Mouse (Mus musculus): ENCODE results near the gene Vasp. TPM values are rescaled to one million over a fixed set of nuclear protein-coding genes. Genes with fewer than 3 reads are reported as not detected.

Gene Vasp
- total and polyA plus RNA-seq, 3 experiments, result 25.1 to 51.5 (median 30.8) TPM

DNA sequence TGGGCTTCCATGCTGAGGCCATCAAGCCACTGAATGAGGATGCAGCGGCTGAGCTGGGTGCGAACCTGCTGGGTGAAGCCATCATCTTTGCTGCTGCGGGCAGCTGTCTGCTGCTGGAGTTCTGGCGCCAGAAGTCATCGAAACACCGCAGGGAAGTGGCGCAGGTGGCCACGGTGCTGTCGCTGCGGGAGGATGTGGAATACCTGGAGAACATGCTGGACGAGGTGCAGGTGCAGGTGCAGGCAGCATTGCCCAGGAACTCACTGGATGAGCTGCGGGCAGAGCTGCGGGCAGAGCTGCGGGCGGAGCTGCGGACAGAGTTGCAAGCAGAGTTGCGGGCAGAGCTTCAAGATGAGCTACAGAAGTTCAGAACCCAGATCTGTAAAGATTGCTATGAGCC lies 16.2 kb downstream of the Vasp start:
- intact Hi-C loops (cut with DNase I), result no loop called here
- no peaks in the 10 kb centered on the region for H3K79me2 ChIP-seq (replicated peaks; ENCODE audit: control insufficient read depth, insufficient read depth, low read length)
- H3K27ac ChIP-seq, result no peak overlapping the region
- H3K9ac ChIP-seq (ENCODE audit: low read depth, low read length), result no peak overlapping the region
- DNase-seq, result no peak
- no peaks in the 10 kb centered on the region for H3K27me3 ChIP-seq (ENCODE audit: control insufficient read depth, insufficient read depth, low read length)
- TF ChIP-seq CTCF (IDR thresholded peaks at IDR 0.05) (no peak), POLR2A (IDR thresholded peaks at IDR 0.05; ENCODE audit: insufficient read depth, low read depth, low read length) (no peak), EP300 (IDR thresholded peaks at IDR 0.05; ENCODE audit: insufficient read depth, low read depth, low read length) (no peak)
- H3K4me3 ChIP-seq, result no peak overlapping the region
- H3K4me1 ChIP-seq (ENCODE audit: control insufficient read depth, insufficient read depth, low read length), result peaks cover 2% of the 10 kb centered on the region; the same call in 1 of the 2 replicates
- peaks cover 8% of the 10 kb centered on the region; the same call in 1 of the 2 replicates for H3K36me3 ChIP-seq (ENCODE audit: control insufficient read depth, insufficient read depth, low read length)
- 86% methylated on average over 17 of the region's 17 CpGs for WGBS

DNA sequence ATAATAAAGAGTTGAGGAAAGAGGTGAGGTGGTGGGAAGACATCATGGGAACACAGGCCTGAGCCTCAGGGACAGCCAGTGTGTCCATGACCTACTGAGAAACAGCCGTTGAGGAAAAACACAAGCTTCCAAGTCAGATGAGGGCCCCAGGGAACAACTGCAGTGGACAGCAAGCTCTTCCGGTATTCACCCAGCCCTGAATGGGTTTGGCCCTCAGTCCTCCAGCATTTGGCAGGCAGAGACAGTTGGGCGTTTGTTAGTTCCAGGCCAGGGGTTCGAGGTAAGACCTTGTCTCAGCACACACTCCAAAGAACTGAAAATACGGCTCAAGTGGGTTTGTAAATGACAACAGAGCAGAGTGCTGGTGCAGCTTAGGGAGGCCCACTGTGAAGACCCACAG lies 18.2 kb downstream of the Vasp start:
- 38% methylated on average over 5 of the region's 5 CpGs for WGBS
- no peaks in the 10 kb centered on the region for H3K27me3 ChIP-seq (ENCODE audit: control insufficient read depth, insufficient read depth, low read length)
- peaks cover 2% of the 10 kb centered on the region; the same call in 1 of the 2 replicates for H3K4me1 ChIP-seq (ENCODE audit: control insufficient read depth, insufficient read depth, low read length)
- DNase-seq, result no peak
- H3K36me3 ChIP-seq (ENCODE audit: control insufficient read depth, insufficient read depth, low read length), result peaks cover 5% of the 10 kb centered on the region; the same call in 1 of the 2 replicates
- peak overlapping the region; percentile 32; the same call in 1 of the 2 replicates for H3K27ac ChIP-seq
- intact Hi-C loops (cut with DNase I), result no loop called here
- no peak overlapping the region for H3K4me3 ChIP-seq
- H3K9ac ChIP-seq (ENCODE audit: low read depth, low read length), result no peak overlapping the region
- H3K79me2 ChIP-seq (replicated peaks; ENCODE audit: control insufficient read depth, insufficient read depth, low read length), result no peaks in the 10 kb centered on the region
- no peak for TF ChIP-seq EP300 (IDR thresholded peaks at IDR 0.05; ENCODE audit: insufficient read depth, low read depth, low read length)
- TF ChIP-seq CTCF (IDR thresholded peaks at IDR 0.05), result no peak
- TF ChIP-seq POLR2A (IDR thresholded peaks at IDR 0.05; ENCODE audit: insufficient read depth, low read depth, low read length), result no peak

DNA sequence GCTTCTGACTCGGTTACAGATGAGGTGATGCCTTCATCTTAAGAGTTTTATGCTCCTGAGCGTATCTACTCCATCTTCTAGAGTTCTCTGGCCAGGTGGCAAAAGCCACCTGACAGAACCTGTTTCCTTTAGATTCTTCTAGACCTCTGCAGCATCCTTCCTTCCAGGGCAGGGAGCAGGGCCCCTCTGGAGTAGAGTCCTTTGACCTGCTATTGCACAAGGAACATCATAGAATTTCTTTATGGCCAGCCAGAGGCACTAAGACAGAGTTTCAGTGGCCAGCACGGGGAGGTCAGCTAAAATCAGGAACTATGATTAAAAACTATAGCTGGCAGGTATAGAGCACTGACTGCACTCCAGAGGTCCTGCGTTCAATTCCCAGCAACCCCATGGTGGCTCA lies 19.5 kb downstream of the Vasp start:
- intact Hi-C loops (cut with DNase I), result no loop called here
- 80% methylated on average over 4 of the region's 4 CpGs for WGBS

DNA sequence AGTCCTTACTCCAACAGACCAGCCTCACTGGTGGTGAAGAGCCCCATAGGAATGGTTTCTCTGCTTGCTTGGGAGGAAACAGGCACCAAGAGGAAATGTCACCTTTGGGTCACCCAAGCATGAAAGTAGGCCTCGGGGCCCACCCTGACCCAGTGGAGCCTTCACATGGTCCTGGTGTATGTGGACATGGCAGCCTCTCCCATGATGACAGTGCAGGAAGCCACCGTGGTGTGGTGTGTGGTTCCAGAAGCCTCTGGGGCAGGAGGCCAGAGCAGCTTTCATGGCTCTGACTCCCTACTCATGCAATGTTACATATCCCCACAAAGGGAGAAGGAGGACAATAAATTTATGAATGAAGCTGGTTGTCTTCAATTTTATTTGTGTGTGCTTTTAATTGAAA lies 24.1 kb downstream of the Vasp start:
- Histone ChIP-seq H3K79me2 (replicated peaks; ENCODE audit: control insufficient read depth, insufficient read depth, low read length) (0 out of 2 replicates have a peak, but pooled peaks cover 1% of the 10 kb centered on the region), H3K9ac (ENCODE audit: low read depth, low read length) (no peak overlapping the region), H3K4me1 (ENCODE audit: control insufficient read depth, insufficient read depth, low read length) (no peaks in the 10 kb centered on the region), H3K27ac (no peak overlapping the region), H3K27me3 (ENCODE audit: control insufficient read depth, insufficient read depth, low read length) (no peaks in the 10 kb centered on the region), H3K36me3 (ENCODE audit: control insufficient read depth, insufficient read depth, low read length) (no peaks in the 10 kb centered on the region), H3K4me3 (no peak overlapping the region)
- no peak for TF ChIP-seq CTCF (IDR thresholded peaks at IDR 0.05)
- no peak for TF ChIP-seq POLR2A (IDR thresholded peaks at IDR 0.05; ENCODE audit: insufficient read depth, low read depth, low read length)
- no peak for TF ChIP-seq EP300 (IDR thresholded peaks at IDR 0.05; ENCODE audit: insufficient read depth, low read depth, low read length)
- intact Hi-C loops (cut with DNase I), result no loop called here
- WGBS, result 96% methylated on average over 2 of the region's 2 CpGs
- DNase-seq, result no peak

More for the DNA sequence above, 19.5 kb downstream of the Vasp start:
- TF ChIP-seq CTCF (IDR thresholded peaks at IDR 0.05) (no peak), EP300 (IDR thresholded peaks at IDR 0.05; ENCODE audit: insufficient read depth, low read depth, low read length) (no peak), POLR2A (IDR thresholded peaks at IDR 0.05; ENCODE audit: insufficient read depth, low read depth, low read length) (no peak)
- Histone ChIP-seq H3K4me3 (no peak overlapping the region), H3K79me2 (replicated peaks; ENCODE audit: control insufficient read depth, insufficient read depth, low read length) (no peaks in the 10 kb centered on the region), H3K27ac (no peak overlapping the region), H3K36me3 (ENCODE audit: control insufficient read depth, insufficient read depth, low read length) (no peaks in the 10 kb centered on the region), H3K9ac (ENCODE audit: low read depth, low read length) (no peak overlapping the region), H3K27me3 (ENCODE audit: control insufficient read depth, insufficient read depth, low read length) (no peaks in the 10 kb centered on the region), H3K4me1 (ENCODE audit: control insufficient read depth, insufficient read depth, low read length) (peaks cover 1% of the 10 kb centered on the region; the same call in 1 of the 2 replicates)
- no peak for DNase-seq

DNA sequence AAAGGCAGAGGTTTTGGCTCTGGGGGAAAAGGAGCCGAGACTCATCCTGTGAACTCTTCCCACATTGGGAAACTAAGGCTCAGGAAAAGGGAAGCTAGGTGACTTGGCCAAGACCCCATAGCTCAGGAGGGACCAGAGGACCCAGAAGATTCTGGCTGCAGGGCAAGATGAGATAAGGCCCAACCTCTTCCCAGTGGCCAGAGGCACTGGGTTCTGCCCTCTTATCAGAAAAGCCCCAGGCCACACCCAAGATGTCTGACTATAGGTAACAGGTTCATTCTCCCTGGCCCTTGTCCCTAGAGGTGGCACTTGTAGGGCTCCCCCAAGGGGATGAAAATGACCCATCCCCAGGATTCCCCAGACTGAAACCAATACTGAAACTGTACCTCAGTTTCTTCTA lies 24.8 kb downstream of the Vasp start:
- 0 out of 2 replicates have a peak, but pooled peaks cover 1% of the 10 kb centered on the region for H3K79me2 ChIP-seq (replicated peaks; ENCODE audit: control insufficient read depth, insufficient read depth, low read length)
- no peaks in the 10 kb centered on the region for H3K4me1 ChIP-seq (ENCODE audit: control insufficient read depth, insufficient read depth, low read length)
- 92% methylated on average over 1 of the region's 1 CpGs for WGBS
- intact Hi-C loops (cut with DNase I), result no loop called here
- H3K36me3 ChIP-seq (ENCODE audit: control insufficient read depth, insufficient read depth, low read length), result no peaks in the 10 kb centered on the region
- no peaks in the 10 kb centered on the region for H3K27me3 ChIP-seq (ENCODE audit: control insufficient read depth, insufficient read depth, low read length)
- no peak for DNase-seq
- H3K9ac ChIP-seq (ENCODE audit: low read depth, low read length), result no peak overlapping the region
- no peak overlapping the region for H3K4me3 ChIP-seq
- TF ChIP-seq POLR2A (IDR thresholded peaks at IDR 0.05; ENCODE audit: insufficient read depth, low read depth, low read length), result no peak
- no peak for TF ChIP-seq CTCF (IDR thresholded peaks at IDR 0.05)
- no peak for TF ChIP-seq EP300 (IDR thresholded peaks at IDR 0.05; ENCODE audit: insufficient read depth, low read depth, low read length)
- H3K27ac ChIP-seq, result no peak overlapping the region

DNA sequence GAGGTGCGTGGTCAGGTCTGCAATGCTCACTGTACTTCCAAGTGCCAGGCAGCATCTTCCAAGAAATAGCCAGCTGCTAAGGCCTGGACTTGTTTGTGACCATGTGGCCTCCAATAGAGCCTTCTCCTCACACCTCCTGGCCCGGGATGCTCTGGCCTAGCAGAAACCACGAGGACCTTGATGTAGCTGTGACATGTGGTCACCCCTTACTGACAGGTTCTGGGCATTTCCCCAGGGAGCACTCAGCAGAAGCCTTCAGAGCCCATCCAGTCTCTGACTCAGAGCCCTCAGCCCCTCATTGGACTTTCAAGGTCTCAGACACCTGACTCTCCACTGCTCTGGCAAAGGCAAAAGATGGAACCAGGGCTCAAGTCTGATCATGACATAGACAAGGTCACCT lies 26.5 kb downstream of the Vasp start:
- TF ChIP-seq POLR2A (IDR thresholded peaks at IDR 0.05; ENCODE audit: insufficient read depth, low read depth, low read length) (no peak), CTCF (IDR thresholded peaks at IDR 0.05) (no peak), EP300 (IDR thresholded peaks at IDR 0.05; ENCODE audit: insufficient read depth, low read depth, low read length) (no peak)
- Histone ChIP-seq H3K79me2 (replicated peaks; ENCODE audit: control insufficient read depth, insufficient read depth, low read length) (0 out of 2 replicates have a peak, but pooled peaks cover 1% of the 10 kb centered on the region), H3K36me3 (ENCODE audit: control insufficient read depth, insufficient read depth, low read length) (no peaks in the 10 kb centered on the region), H3K4me1 (ENCODE audit: control insufficient read depth, insufficient read depth, low read length) (no peaks in the 10 kb centered on the region), H3K27me3 (ENCODE audit: control insufficient read depth, insufficient read depth, low read length) (no peaks in the 10 kb centered on the region), H3K9ac (ENCODE audit: low read depth, low read length) (no peak overlapping the region), H3K27ac (no peak overlapping the region), H3K4me3 (no peak overlapping the region)
- 71% methylated on average over 3 of the region's 3 CpGs for WGBS
- intact Hi-C loops (cut with DNase I), result no loop called here
- peak in 1 of 2 experiments; percentile 22 for DNase-seq
